Mouse (Mus musculus): Measurements from ENCODE around the gene Tldc1. TPM values are rescaled to one million over a fixed set of nuclear protein-coding genes. Genes with fewer than 3 reads are reported as not detected.

Tldc1 gene
- total RNA-seq, 2 experiments from 2014 or later, result 8.7 to 12.0 TPM

DNA sequence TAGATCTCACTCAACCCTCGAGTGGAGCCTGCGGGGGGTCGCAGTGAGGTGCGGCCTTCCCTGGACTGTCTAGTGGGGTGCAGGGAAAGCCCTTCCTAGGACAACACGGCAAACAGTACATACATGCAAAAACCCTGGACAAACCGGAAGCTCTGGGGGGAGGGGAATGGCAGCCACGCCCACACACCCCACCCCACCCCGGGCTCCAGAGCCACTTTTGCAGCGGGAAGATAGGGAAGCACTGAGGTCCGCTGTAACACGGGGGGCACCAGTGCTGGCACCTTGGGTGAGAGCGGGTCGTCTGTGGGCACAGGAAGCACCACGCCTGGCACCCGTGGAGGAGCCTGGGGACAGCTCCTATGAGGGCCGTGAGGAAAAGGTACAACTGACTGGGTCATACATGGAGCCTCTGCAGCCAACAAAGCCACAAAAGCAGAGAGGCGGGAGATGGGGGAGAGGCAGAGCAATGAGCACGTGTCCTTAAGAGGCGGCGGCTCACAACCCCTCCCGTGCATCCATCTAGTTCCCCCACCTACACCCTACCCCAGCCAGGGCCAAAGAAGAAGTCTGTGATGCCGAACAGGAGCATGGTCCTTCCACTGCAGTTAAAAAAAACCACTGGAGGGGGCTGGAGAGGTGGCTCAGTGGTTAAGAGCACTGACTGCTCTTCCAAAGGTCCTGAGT is 12.3 kb downstream of the Tldc1 start:
- DNase-seq, result no peak

- no peak for DNase-seq
These were observed 12.9 kb downstream of the Tldc1 start for GRCm38 (mm10) chr8:119765311-119765710.

DNA sequence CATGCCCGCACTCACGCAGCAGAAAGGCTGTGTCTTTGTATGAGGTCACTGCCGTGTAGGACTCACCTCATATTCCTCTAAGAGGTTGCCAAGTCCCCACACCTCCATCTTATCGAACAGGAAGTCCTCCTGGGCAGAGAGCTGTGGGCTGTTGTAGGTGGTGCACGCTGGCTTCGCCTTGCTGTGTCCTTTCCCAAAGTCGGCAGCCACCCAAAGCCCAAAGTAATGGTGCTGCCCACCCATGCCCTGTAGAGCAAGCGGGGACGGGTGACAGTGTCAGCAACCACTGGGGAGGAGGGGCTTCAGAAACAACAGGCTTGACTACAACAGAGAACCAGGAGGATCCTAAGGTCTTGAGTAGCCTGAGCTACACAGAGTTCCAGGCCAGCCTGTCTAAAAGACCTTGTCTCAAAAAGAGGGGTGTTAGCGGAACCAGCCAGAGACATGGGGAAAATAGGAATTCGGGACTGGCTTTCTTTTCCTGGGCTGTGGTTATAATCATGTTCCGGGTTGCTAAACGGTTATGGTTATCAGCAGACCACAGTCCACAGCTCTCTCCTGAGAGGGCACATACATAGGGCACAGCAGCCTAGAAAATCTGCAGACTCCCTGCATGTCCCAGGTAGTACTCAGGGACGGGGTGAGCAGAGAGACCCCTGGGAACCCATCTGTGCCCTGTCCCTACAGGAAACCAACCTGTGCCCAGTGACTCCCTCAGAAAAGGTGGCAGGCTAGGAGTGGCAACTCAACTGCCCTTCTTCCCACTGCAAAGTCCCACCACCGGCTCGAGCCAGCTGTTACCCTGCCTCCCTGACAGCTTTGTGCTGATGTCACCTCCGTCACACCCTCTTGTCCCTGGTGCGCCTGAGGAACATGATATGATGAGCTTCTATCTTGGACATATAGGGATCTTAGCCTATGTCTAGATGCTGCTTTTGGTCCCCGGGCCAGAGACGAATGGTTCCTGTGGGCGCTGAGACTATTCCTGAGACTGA is 15.7 kb downstream of the Tldc1 start:
- DNase-seq, result no peak

DNA sequence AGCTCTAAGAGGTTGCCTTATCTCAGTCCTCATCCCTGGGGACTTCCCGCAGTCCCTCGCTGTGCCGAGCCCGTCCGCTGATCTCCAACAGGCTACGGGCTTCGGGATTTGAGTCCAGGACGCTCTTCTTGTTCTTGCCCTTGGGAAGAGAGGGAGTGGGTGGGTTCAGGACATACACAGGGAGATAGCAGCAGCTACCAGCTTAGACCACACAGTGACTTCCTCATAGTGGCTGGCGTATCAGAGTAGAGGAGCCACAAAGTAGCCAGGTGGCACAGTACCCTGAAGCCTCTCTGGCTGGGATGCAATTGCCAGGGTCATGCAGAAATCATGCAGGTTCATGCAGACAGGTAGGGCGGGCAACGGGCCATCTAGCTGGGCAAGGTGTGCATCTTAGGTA is 16.5 kb downstream of the Tldc1 start:
- no peak for DNase-seq

DNA sequence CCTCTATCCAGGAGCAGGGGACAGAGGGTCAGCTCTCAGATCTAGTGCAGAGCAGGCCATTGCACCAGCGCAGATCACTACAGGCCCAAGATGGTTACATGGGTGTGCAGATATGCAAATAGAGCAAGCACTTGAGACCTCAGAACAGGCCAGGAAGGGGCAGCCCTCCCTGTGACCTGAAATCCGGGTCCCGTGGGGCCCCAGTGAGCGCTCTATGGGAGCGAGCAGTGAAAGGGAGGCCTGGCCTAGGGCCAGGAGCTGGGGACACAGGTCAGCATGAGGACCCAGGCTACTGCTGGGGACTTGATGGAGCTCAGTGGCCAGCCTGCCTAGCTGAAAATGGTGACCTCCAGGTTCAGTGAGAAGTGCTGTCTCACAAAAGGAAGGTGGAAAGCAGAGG is 21.7 kb downstream of the Tldc1 start:
- DNase-seq, result no peak

- DNase-seq, result no peak
These were observed 22.1 kb downstream of the Tldc1 start for GRCm38 (mm10) chr8:119756147-119756461.

- DNase-seq, result no peak
These were observed 22.7 kb downstream of the Tldc1 start for GRCm38 (mm10) chr8:119755238-119756146.

DNA sequence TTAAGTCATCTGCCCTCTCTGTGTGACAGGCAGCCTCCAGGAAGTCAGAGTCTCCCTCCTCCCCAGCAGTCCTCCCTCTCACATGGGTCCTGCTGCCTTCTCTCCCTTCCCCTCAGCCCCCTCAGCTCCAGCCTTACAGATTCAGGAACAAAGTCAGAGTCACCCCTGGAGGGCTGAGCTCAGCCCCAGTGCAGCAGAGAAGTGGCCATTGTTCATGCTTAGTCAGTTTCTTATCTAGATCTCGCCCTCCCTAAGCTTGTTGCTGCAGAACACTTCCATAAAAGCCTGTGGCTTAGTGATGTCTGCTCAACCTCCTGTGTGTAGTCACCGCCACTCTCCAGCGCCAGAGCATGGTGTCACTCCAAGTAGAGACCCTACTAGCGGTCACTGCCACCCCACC is 33.6 kb downstream of the Tldc1 start:
- DNase-seq, result no peak

DNA sequence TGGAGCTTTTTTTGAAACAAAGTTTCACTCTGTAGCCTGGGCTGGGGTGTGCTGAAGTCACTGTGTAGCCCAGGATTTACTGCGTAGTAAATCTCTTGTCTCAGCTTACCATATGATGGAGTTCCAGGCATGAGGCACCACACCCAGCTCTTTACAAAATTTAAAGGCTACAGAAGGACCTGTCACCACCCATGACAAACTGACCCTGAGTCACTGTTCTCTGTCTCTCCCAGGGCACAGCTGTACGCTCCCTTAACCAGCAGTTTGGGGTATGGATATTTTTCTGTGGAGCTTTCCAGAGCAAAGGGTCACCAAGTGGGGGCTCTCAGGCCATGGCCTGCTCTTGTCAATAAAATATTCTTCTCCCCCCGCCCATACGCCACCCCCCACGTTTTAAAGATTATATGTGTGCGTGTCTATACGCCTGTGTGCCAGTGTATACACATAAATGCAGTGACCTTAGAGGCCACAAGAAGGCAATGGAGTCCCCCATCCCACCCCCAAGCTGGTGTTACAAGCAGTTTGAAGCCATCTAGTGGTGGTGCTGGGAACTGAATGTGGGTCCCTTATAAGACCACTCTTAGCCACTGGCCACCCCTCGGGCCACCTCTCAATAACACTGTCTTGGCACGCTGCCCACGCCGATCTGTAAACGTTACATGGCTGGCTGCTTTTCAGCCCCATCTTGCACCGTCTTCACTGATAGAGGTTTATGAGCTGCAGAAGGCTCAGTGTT is 34.8 kb downstream of the Tldc1 start:
- DNase-seq, result peak; percentile 65

DNA sequence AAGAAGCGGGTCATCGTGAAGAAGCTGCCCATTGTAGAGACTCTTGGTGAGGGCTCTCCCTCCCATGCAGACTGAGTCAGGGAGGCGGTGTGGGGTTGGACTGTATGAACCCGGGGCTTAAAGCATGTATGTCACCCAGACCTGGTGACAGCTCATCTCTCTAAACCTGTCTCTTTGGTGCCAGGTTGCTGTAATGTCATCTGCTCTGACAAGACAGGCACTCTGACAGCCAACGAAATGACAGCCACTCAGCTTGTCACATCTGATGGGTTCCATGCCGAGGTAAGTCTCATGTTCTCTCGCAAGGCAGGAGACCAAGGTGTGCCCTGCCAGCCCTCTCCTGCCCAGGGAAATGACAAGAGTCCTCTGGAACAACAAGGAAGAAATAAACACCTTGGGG is 35.8 kb downstream of the Tldc1 start:
- DNase-seq, result no peak

DNA sequence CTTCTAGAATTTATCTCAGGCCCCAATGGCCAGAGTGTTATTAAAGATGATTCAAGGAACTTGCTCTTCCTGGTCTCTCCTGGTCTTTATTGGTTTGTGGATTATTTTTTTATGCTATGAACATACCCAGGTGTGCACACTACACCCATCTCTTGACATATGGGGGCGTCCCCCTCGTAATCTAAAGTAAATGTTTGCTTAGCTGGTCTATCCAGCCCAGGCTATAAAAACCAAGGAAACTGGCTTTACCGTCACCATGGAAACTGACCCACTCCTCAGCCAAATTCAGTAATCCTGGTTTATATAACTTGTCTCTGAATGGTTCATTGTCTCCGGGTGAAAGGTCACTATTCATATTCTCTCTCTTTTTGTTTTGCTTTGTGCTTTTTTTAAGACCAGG is 37.6 kb downstream of the Tldc1 start:
- DNase-seq, result no peak

GRCm38 (mm10) chr8:119738129-119738907 is 39.9 kb downstream of the Tldc1 start:
- no peak for DNase-seq

GRCm38 (mm10) chr8:119737093-119737900 is 40.9 kb downstream of the Tldc1 start:
- no peak for DNase-seq

GRCm38 (mm10) chr8:119736348-119736917 is 41.8 kb downstream of the Tldc1 start:
- no peak for DNase-seq

- DNase-seq, result no peak
These were observed 46.1 kb downstream of the Tldc1 start for GRCm38 (mm10) chr8:119732072-119732471.

DNA sequence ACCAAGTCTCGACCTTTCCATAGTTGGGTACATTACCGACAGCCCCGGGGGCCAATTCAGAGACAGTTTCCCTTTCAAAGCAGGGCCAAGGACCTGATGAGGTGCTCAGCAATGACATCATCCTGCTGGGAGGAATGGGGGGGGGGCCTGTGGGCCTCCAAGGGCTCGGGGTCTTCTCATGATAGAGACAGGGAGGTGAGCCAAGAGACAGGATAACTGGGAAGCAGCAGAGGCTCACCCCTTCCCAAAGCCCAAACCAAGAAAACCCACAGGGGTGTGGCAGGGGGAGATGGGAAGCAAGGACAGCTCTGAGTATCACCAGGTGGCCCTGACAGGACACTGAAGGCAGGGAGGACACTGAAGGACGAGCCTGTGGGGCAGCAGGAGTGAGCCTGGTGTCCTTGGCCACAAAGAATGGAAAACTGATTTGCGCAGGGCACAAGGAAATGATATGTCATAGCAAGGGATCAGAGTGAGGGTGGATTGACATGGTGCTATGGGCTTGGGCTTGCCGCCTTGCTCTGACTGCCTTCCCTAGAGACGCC is 49.8 kb downstream of the Tldc1 start:
- DNase-seq, result no peak

DNA sequence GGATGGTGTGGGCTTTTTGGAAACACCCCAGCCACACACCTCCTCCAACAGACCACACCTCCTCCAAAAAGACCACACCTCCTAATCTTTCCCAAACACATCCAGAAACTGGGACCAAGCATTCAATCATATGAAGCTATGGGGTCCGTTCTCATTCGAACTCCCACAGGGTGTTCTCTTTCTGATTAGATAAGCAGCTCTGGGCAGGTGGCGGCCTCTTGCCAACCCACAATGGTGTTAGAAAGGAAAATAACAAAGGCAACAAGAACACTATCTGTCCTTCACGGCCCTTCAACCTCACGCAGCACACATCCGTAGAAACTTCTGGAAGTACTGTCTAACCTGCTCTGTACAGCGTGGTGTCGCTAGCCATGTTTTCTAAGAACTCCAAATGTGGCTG is 51.1 kb downstream of the Tldc1 start:
- no peak for DNase-seq

DNA sequence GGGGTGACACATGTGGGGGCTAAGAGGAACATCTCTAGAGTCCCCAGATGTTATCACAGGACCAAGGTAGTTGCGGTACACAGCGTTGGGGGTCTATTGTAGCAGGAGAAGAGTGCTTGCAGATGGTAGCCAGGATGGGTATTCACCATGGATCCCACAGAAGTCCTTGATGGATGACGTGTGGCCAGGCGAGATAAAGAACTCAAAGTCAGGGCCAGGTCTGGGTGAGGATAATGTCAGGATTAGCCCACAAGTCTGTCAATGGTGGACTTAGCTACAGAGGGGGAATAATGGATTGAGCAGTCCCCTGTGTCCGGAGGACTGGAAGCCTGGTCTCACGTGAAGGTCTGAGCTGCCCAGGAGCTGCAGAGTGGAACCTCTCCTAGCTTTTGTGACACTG is 53.6 kb downstream of the Tldc1 start:
- DNase-seq, result no peak

DNA sequence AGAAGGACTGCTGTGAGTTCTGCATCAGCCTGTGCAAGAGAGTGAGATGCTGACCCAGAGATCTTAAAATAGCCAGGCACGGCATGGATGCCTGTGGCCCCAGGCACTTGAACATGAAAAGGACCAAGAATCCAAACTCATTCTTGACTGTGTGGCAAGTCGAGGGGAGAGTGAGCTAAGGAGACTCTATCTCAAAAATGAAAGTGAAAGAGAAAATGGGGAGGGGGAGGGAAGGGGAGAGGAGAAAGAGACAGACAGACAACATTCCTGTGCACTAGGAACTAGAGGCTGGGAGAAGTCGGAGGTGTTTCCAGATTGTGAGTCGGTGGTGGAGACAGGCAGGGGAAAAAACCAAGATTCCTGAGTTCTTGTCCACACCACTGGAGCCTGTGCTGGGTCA is 54.5 kb downstream of the Tldc1 start:
- no peak for DNase-seq

DNA sequence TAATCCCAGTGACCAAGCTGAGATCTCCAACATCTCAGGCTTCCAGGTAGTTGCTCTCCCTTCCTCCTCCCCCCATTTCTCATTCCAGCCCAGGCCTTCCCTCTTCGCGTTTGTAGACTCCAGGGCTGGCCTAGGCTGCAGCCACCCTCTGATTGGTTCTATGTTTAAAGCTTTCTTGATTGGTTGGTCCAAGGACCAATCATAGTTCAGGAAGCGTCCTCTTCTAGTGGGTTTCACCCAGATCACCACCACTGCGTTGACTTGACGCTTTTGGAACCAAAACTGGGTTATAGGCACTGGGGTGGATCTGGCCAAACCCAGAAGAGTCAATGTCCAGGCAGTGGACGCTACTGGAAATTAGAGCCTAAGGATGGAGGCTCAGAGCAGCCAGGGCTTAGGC is 55.9 kb downstream of the Tldc1 start:
- no peak for DNase-seq

All from adrenal gland, postnatal 10 days (tissue).